Mouse (Mus musculus) hindbrain, embryonic 11.5 days (tissue): Measurements from ENCODE around the gene 2200002D01Rik. TPM values are rescaled to one million over a fixed set of nuclear protein-coding genes. Genes with fewer than 3 reads are reported as not detected.
A peak's percentile ranks its signal among the peaks of the same experiment; 100 is the strongest.

Source experiments
- ATAC-seq: fragments of 200-750 bp; cut with Nextera tagmentation; 2 replicates; pipeline ENCODE4 v1.8.0; 2017; ENCODE audit warnings: mild to moderate bottlenecking, moderate TSS enrichment, moderate library complexity; ENCODE audit not compliant: low FRiP score
- DNase-seq: peaks from one replicate; pipeline ENCODE4 v3.0.0-alpha.2; 2015; ENCODE audit warnings: low spot score
- H3K27ac ChIP-seq: fragments of 300-500 bp; sonication (generic); 2 replicates; pipeline ENCODE4 v1.5.1; 2014; ENCODE audit warnings: mild to moderate bottlenecking, low read depth, low read length
- H3K27me3 ChIP-seq: fragments of 300-500 bp; sonication (generic); 2 replicates; pipeline ENCODE4 v1.6.1; 2014; ENCODE audit warnings: mild to moderate bottlenecking, low read length, moderate library complexity, mixed read lengths; ENCODE audit not compliant: control insufficient read depth, insufficient read depth
- H3K36me3 ChIP-seq: fragments of 300-500 bp; sonication (generic); 2 replicates; pipeline ENCODE4 v1.6.1; 2014; ENCODE audit warnings: mild to moderate bottlenecking, low read length, moderate library complexity, mixed read lengths; ENCODE audit not compliant: control insufficient read depth, insufficient read depth
- H3K4me1 ChIP-seq: fragments of 300-500 bp; sonication (generic); replicated peaks from 2 replicates; pipeline ENCODE4 v1.6.1; 2014; ENCODE audit warnings: low read length, mixed read lengths; ENCODE audit not compliant: control insufficient read depth, insufficient read depth
- H3K4me2 ChIP-seq: fragments of 300-500 bp; sonication (generic); replicated peaks from 2 replicates; pipeline ENCODE4 v1.6.1; 2014; ENCODE audit warnings: mild to moderate bottlenecking, low read depth, low read length
- H3K4me3 ChIP-seq: fragments of 300-500 bp; sonication (generic); 2 replicates; pipeline ENCODE4 v1.5.1; 2014; ENCODE audit warnings: low read depth, low read length
- H3K9ac ChIP-seq: fragments of 300-500 bp; sonication (generic); 2 replicates; pipeline ENCODE4 v1.6.1; 2014; ENCODE audit warnings: low read depth, low read length
- H3K9me3 ChIP-seq: fragments of 300-500 bp; sonication (generic); 2 replicates; pipeline ENCODE4 v1.6.1; 2016; ENCODE audit warnings: low read length; ENCODE audit not compliant: control insufficient read depth
- WGBS: fragments of 180-500 bp; shearing (Covaris S2); extraction: QIAGEN DNeasy Blood & Tissue Kit; methylation state at CpG from one replicate; pipeline ENCODE4 v1.1.7; 2014; 5-methylcytosine and 5-hydroxymethylcytosine counted together
- polyA plus RNA-seq: library from polyadenylated mRNA; unstranded; fragments of >200 nt; fragmentation: Nextera tagmentation; extraction: Ambion mirVana; gene quantifications from 2 replicates; pipeline ENCODE4 v1.2.1, GENCODE M21; 2014

Gene 2200002D01Rik
- polyA plus RNA-seq, 1 experiment from 2014 or later, result 2.5 TPM

GRCm38 (mm10) chr7:29290691-29291485, 42.6 kb upstream of the 2200002D01Rik start:
- H3K4me3 ChIP-seq, result no peak overlapping the region
- DNase-seq, result peak; percentile 34
- H3K4me1 ChIP-seq, result peaks cover 19% of the 10 kb centered on the region

DNA sequence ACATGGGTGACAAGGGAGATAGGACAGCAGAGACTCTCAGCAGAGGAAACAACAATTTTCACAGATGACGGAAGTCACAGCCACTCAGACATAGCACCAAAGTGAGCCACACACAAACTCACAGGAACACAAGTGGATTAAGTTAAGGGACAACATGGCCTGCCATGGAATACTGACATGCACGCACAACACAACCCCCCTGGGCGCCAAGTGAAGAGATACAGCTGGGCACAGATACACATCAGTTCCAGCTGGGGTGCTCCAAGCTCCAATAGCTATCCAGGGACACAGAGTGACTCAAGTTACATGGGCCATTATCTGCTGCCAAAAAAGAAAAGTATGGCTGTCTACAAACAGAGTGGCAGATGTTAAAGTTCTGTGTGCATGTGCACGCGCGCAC, 41.6 kb upstream of the 2200002D01Rik start:
- Histone ChIP-seq H3K4me1 (peaks cover 19% of the 10 kb centered on the region), H3K27ac (peak overlapping the region; percentile 58), H3K36me3 (no peaks in the 10 kb centered on the region), H3K27me3 (no peaks in the 10 kb centered on the region), H3K9me3 (no peaks in the 10 kb centered on the region), H3K4me2 (peak overlapping the region; percentile 83), H3K9ac (peak overlapping the region; percentile 52; the same call in 1 of the 2 replicates), H3K4me3 (peak overlapping the region; percentile 51)
- 86% methylated on average over 6 of the region's 6 CpGs for WGBS
- DNase-seq, result no peak
- no peak for ATAC-seq

More at GRCm38 (mm10) chr7:29290691-29291485, 42.6 kb upstream of the 2200002D01Rik start:
- Histone ChIP-seq H3K27ac (peak overlapping the region; percentile 85), H3K9me3 (no peaks in the 10 kb centered on the region), H3K36me3 (no peaks in the 10 kb centered on the region), H3K4me2 (0 out of 2 replicates have a peak overlapping the region, but pooled peaks have one; percentile 6), H3K27me3 (no peaks in the 10 kb centered on the region), H3K9ac (peak overlapping the region; percentile 0; the same call in 1 of the 2 replicates)
- WGBS, result 40% methylated on average over 11 of the region's 11 CpGs
- no peak for ATAC-seq

DNA sequence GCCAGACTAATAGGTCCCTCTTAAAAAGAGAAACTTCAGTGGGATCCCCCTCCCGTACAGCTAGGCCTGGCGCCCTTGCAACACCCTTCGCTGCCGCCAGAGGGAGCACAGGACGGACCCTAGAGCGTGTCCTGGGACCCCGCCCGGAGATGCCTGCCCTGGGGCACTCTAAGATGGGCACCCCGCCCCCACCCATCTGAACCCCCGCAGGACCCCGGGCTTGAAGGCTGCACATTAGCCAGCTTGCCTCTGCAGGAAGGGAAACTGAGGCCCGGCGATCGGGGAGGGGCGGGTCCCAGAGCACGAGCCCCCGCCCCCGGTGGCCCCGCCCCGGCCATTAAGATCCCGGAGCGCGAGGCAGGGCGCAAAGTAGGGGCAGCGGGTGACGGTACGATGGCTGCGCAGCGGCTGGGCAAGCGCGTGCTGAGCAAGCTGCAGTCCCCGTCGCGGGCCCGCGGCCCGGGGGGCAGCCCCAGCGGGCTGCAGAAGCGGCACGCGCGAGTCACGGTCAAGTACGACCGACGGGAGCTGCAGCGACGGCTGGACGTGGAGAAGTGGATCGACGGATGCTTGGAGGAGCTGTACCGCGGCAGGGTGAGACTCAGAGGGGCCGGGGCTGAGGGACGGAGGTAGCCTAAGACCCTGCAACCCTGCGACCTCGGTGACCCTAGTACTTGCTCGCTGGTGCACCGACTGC, 40.8 kb upstream of the 2200002D01Rik start, which contains the start of gene Ppp1r14a:
Gene Ppp1r14a, plus strand, starts transcription at position 367 of the 697 bp plus-strand sequence.
- peaks cover 19% of the 10 kb centered on the region for H3K4me1 ChIP-seq
- no peaks in the 10 kb centered on the region for H3K36me3 ChIP-seq
- ATAC-seq (peak; percentile 21; the same call in 1 of the 2 replicates), DNase-seq (peak; percentile 91)
- WGBS, result under 1% methylated on average over 58 of the region's 59 CpGs
- H3K9ac ChIP-seq, result peak within 1 kb of the TSS; percentile 52
- H3K27me3 ChIP-seq, result no peaks in the 10 kb centered on the region
- peak within 1 kb of the TSS; percentile 51 for H3K4me3 ChIP-seq
- H3K4me2 ChIP-seq, result peak within 1 kb of the TSS; percentile 83
- H3K27ac ChIP-seq, result peak within 1 kb of the TSS; percentile 58
- H3K9me3 ChIP-seq, result no peaks in the 10 kb centered on the region

DNA sequence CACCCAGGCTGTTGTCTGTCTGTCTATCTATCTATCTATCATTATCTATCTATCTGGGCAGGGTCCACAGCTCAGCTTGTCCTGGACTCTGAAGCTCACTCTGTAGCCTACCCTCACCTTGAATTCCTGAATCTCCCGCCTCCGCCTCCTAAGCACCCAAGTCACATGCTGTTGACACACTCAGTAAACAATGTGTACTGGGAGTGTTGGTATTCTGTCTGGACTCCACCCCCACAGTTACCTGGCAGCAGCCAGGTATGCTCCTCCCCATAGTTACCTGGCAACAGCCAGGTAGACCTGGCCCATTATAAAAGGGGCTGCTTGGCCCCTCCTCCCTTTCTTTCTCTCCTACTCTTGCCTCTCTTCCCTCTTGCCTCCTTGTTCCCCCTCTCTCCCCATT, 39.8 kb upstream of the 2200002D01Rik start:
- ATAC-seq (no peak), DNase-seq (no peak)
- Histone ChIP-seq H3K4me2 (no peak overlapping the region), H3K27ac (no peak overlapping the region), H3K4me3 (no peak overlapping the region), H3K27me3 (no peaks in the 10 kb centered on the region; the same call in 1 of the 2 replicates), H3K9ac (no peak overlapping the region), H3K36me3 (no peaks in the 10 kb centered on the region), H3K4me1 (peaks cover 13% of the 10 kb centered on the region), H3K9me3 (no peaks in the 10 kb centered on the region)
- WGBS, result 87% methylated on average over 2 of the region's 2 CpGs

- Histone ChIP-seq H3K27me3 (peaks cover 4% of the 10 kb centered on the region), H3K27ac (no peak overlapping the region), H3K4me2 (no peak overlapping the region), H3K36me3 (no peaks in the 10 kb centered on the region), H3K9ac (no peak overlapping the region), H3K9me3 (no peaks in the 10 kb centered on the region), H3K4me1 (peaks cover 7% of the 10 kb centered on the region), H3K4me3 (no peak overlapping the region)
- WGBS, result 84% methylated on average over 7 of the region's 7 CpGs
- DNase-seq, result no peak
- no peak for ATAC-seq
Measured at GRCm38 (mm10) chr7:29287481-29287880, 39.2 kb upstream of the 2200002D01Rik start.

DNA sequence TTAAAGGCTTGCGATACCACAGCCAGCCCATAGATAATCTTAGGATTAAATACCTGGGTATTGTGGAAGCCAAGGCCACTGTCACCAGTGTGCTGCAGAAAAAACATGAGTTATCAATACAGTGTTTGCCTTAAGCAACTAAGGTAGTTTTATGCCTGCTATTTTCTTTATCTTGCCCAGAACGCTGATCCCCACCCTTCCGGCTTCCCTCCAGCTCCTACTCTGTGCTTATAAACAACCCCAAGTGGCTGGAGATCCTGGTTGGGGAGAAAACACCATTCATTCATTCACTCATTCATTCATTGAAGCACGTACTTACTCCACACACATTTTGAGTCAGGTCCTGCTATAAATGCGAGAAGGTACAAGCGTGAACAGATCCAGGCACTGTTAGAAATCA, 36.3 kb upstream of the 2200002D01Rik start:
- Histone ChIP-seq H3K9me3 (no peaks in the 10 kb centered on the region), H3K27ac (no peak overlapping the region), H3K9ac (no peak overlapping the region), H3K4me1 (no peaks in the 10 kb centered on the region), H3K4me2 (no peak overlapping the region), H3K27me3 (peaks cover 29% of the 10 kb centered on the region), H3K4me3 (no peak overlapping the region), H3K36me3 (no peaks in the 10 kb centered on the region)
- DNase-seq (no peak), ATAC-seq (no peak)
- WGBS, result 92% methylated on average over 6 of the region's 6 CpGs

GRCm38 (mm10) chr7:29283876-29284275, 35.6 kb upstream of the 2200002D01Rik start:
- ATAC-seq, result no peak
- H3K4me1 ChIP-seq, result no peaks in the 10 kb centered on the region
- no peak overlapping the region for H3K27ac ChIP-seq
- 84% methylated on average over 4 of the region's 4 CpGs for WGBS
- peaks cover 29% of the 10 kb centered on the region for H3K27me3 ChIP-seq
- no peak overlapping the region for H3K9ac ChIP-seq
- H3K36me3 ChIP-seq, result no peaks in the 10 kb centered on the region
- H3K4me2 ChIP-seq, result no peak overlapping the region
- no peaks in the 10 kb centered on the region for H3K9me3 ChIP-seq
- H3K4me3 ChIP-seq, result no peak overlapping the region
- no peak for DNase-seq

DNA sequence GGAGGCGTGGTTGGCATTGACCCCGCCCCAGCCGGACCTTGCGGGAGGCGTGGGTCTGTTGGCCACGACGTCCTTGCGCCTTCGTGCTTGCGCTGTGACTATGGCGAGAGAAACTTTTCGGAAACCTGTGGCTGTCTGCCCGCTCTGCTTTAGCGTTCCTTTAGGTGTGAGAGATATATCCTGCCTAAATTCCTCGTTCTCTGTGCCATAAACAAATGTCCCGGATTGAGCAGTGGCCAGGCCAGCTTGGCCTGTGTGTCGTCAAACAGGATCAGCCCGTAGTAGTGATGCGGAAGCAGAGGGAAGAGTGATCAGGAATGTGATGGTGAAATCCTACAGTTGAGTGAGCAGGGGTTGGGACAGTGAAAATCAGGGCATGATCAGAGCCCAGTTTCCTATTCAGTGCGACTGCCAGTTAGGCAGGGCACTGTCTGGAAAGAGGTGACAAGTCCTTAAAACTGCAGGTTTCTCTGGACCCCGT, 33.8 kb upstream of the 2200002D01Rik start:
- no peaks in the 10 kb centered on the region for H3K36me3 ChIP-seq
- no peaks in the 10 kb centered on the region for H3K9me3 ChIP-seq
- ATAC-seq (no peak; the same call in 1 of the 2 replicates), DNase-seq (peak; percentile 16)
- H3K4me3 ChIP-seq, result peak overlapping the region; percentile 56
- 12% methylated on average over 21 of the region's 21 CpGs for WGBS
- H3K4me1 ChIP-seq, result no peaks in the 10 kb centered on the region
- peaks cover 29% of the 10 kb centered on the region for H3K27me3 ChIP-seq
- no peak overlapping the region for H3K27ac ChIP-seq
- peak overlapping the region; percentile 69; the same call in 1 of the 2 replicates for H3K9ac ChIP-seq
- peak overlapping the region; percentile 93 for H3K4me2 ChIP-seq
